Comparison of ENCODE assay signal across 8 mouse cellular contexts in genomic region chr9:44721877-44722186, GRCm38 (mm10). TPM values are rescaled to one million over a fixed set of nuclear protein-coding genes. Genes with fewer than 3 reads are reported as not detected.
A peak's percentile ranks its signal among the peaks of the same experiment; 100 is the strongest.
DNase-seq lines count a peak whose midpoint lies in the region; ATAC-seq and TF ChIP-seq lines count a peak whose summit lies in the region.

No protein-coding gene starts in this region.

- 88% methylated on average over 3 of the region's 3 CpGs for WGBS in forebrain, embryonic 16.5 days
- 80% methylated on average over 3 of the region's 3 CpGs for WGBS in limb, embryonic 10.5 days
- WGBS in neural tube, embryonic 14.5 days: 93% methylated on average over 3 of the region's 3 CpGs

- TF ChIP-seq CTCF in left cerebral cortex, adult 2 months (IDR thresholded peaks at IDR 0.05): no peak

- DNase-seq in left cerebral cortex, adult 2 months (ENCODE audit: extremely low spot score in 1 of 2, low spot score in 2 of 2): no peak
- no peak for DNase-seq in left cerebral cortex, adult 9 months (ENCODE audit: low spot score in 2 of 2)
- no peak for DNase-seq in limb, embryonic 10.5 days (ENCODE audit: low spot score)
- DNase-seq in layer of hippocampus, postnatal 14 days (ENCODE audit: low spot score in 2 of 2): no peak
- DNase-seq in ovary, postnatal 10 days (ENCODE audit: low spot score): no peak
- no peak for DNase-seq in adrenal gland, adult 8-10 months

- no peak for ATAC-seq in forebrain, embryonic 16.5 days
- no peak for ATAC-seq in neural tube, embryonic 14.5 days (ENCODE audit: low read depth)

- H3K36me3 ChIP-seq in forebrain, embryonic 16.5 days (ENCODE audit: control insufficient read depth, insufficient read depth): no peaks in the 10 kb centered on the region
- peaks cover 50% of the 10 kb centered on the region for H3K36me3 ChIP-seq in limb, embryonic 10.5 days
- no peaks in the 10 kb centered on the region for H3K36me3 ChIP-seq in neural tube, embryonic 14.5 days (ENCODE audit: control insufficient read depth, insufficient read depth, low read length)

- H3K9me3 ChIP-seq in forebrain, embryonic 16.5 days (ENCODE audit: control insufficient read depth, low read length): no peaks in the 10 kb centered on the region
- H3K9me3 ChIP-seq in limb, embryonic 10.5 days (replicated peaks): no peaks in the 10 kb centered on the region
- H3K9me3 ChIP-seq in neural tube, embryonic 14.5 days (ENCODE audit: control insufficient read depth, low read length): no peaks in the 10 kb centered on the region

- intact Hi-C loops in left cerebral cortex, adult 2 months (cut with DNase I): no loop called here

- H3K27ac ChIP-seq in left cerebral cortex, adult 2 months: 0 out of 2 replicates have a peak overlapping the region, but pooled peaks have one; percentile 38
- H3K27ac ChIP-seq in forebrain, embryonic 16.5 days (ENCODE audit: low read length): peak overlapping the region; percentile 49; the same call in 1 of the 2 replicates
- peak overlapping the region; percentile 94 for H3K27ac ChIP-seq in limb, embryonic 10.5 days
- H3K27ac ChIP-seq in neural tube, embryonic 14.5 days (ENCODE audit: low read depth, low read length): peak overlapping the region; percentile 72; the same call in 1 of the 2 replicates

- H3K27me3 ChIP-seq in forebrain, embryonic 16.5 days (replicated peaks; ENCODE audit: control insufficient read depth, insufficient read depth, low read length): no peaks in the 10 kb centered on the region
- no peaks in the 10 kb centered on the region for H3K27me3 ChIP-seq in limb, embryonic 10.5 days (ENCODE audit: low read depth, poor library complexity, severe bottlenecking)
- no peaks in the 10 kb centered on the region for H3K27me3 ChIP-seq in neural tube, embryonic 14.5 days (ENCODE audit: control insufficient read depth, insufficient read depth, low read length)

- H3K9ac ChIP-seq in forebrain, embryonic 16.5 days (replicated peaks; ENCODE audit: low read depth, low read length): peak overlapping the region; percentile 90
- no peak overlapping the region for H3K9ac ChIP-seq in neural tube, embryonic 14.5 days (replicated peaks; ENCODE audit: low read depth, low read length)

- no peak overlapping the region for H3K4me2 ChIP-seq in forebrain, embryonic 16.5 days (ENCODE audit: low read length)
- H3K4me2 ChIP-seq in neural tube, embryonic 14.5 days (ENCODE audit: low read depth, low read length): peak overlapping the region; percentile 84; the same call in 1 of the 2 replicates

- H3K4me3 ChIP-seq in left cerebral cortex, adult 2 months: no peak overlapping the region
- H3K4me3 ChIP-seq in forebrain, embryonic 16.5 days (replicated peaks; ENCODE audit: low read length): no peak overlapping the region; the same call in none of the 2 replicates
- H3K4me3 ChIP-seq in limb, embryonic 10.5 days: peak overlapping the region; percentile 80; the same call in 1 of the 2 replicates
- H3K4me3 ChIP-seq in neural tube, embryonic 14.5 days (ENCODE audit: low read depth, low read length): peak overlapping the region; percentile 74; the same call in 1 of the 2 replicates

- H3K4me1 ChIP-seq in forebrain, embryonic 16.5 days (replicated peaks; ENCODE audit: control insufficient read depth, insufficient read depth, low read length): peaks cover 61% of the 10 kb centered on the region
- peaks cover 65% of the 10 kb centered on the region for H3K4me1 ChIP-seq in limb, embryonic 10.5 days
- peaks cover 43% of the 10 kb centered on the region for H3K4me1 ChIP-seq in neural tube, embryonic 14.5 days (ENCODE audit: control insufficient read depth, insufficient read depth, low read length)

RNA-seq across cellular contexts. Expression of gene Phldb1, which starts 13.2 kb away (rescaled TPM):
- 10 to 100 TPM; 62.0 to 75.6 TPM for total RNA-seq in left cerebral cortex, adult 2 months (2021)
- 45.0 and 53.6 TPM in 2 replicates for polyA plus RNA-seq in forebrain, embryonic 16.5 days (2015; fragmentation: Nextera tagmentation; extraction: Ambion mirVana)
- 37.9 and 55.9 TPM in 2 replicates for polyA plus RNA-seq in limb, embryonic 10.5 days (2016; fragmentation: Nextera tagmentation; extraction: Ambion mirVana)
- polyA plus RNA-seq in neural tube, embryonic 14.5 days (2014; fragmentation: Nextera tagmentation; extraction: Ambion mirVana): 38.8 and 45.5 TPM in 2 replicates
- total RNA-seq in layer of hippocampus, postnatal 14 days (2021): 10 to 100 TPM; 98.3 to 98.6 TPM
- 10 to 100 TPM; 31.7 to 64.7 (median 48.5) TPM for total RNA-seq in adrenal gland, adult 8-10 months (2022)

RNA-seq across cellular contexts. Expression of gene Arcn1, which starts 45.8 kb away (rescaled TPM):
- 100 to 1,000 TPM in 1 of 2 experiments, 10 to 100 TPM in 1; 78.3 to 102 TPM for total RNA-seq in left cerebral cortex, adult 2 months (2021)
- polyA plus RNA-seq in forebrain, embryonic 16.5 days (2015; fragmentation: Nextera tagmentation; extraction: Ambion mirVana): 150 and 161 TPM in 2 replicates
- 172 and 193 TPM in 2 replicates for polyA plus RNA-seq in limb, embryonic 10.5 days (2016; fragmentation: Nextera tagmentation; extraction: Ambion mirVana)
- 153 and 177 TPM in 2 replicates for polyA plus RNA-seq in neural tube, embryonic 14.5 days (2014; fragmentation: Nextera tagmentation; extraction: Ambion mirVana)
- total RNA-seq in layer of hippocampus, postnatal 14 days (2021): 100 to 1,000 TPM; 102 to 109 TPM
- total RNA-seq in adrenal gland, adult 8-10 months (2022): 100 to 1,000 TPM; 172 to 185 (median 176) TPM

RNA-seq across cellular contexts. Expression of gene Ift46, which starts 45.9 kb away (rescaled TPM):
- total RNA-seq in left cerebral cortex, adult 2 months (2021): 10 to 100 TPM; 60.7 to 67.5 TPM
- 184 and 187 TPM in 2 replicates for polyA plus RNA-seq in forebrain, embryonic 16.5 days (2015; fragmentation: Nextera tagmentation; extraction: Ambion mirVana)
- 115 and 146 TPM in 2 replicates for polyA plus RNA-seq in limb, embryonic 10.5 days (2016; fragmentation: Nextera tagmentation; extraction: Ambion mirVana)
- 160 and 170 TPM in 2 replicates for polyA plus RNA-seq in neural tube, embryonic 14.5 days (2014; fragmentation: Nextera tagmentation; extraction: Ambion mirVana)
- 10 to 100 TPM; 74.9 to 88.5 TPM for total RNA-seq in layer of hippocampus, postnatal 14 days (2021)
- total RNA-seq in adrenal gland, adult 8-10 months (2022): 100 to 1,000 TPM in 2 of 4 experiments, 10 to 100 TPM in 2; 77.7 to 116 (median 99.6) TPM

RNA-seq across cellular contexts. Expression of gene Treh, which starts 48.8 kb away (rescaled TPM):
- total RNA-seq in left cerebral cortex, adult 2 months (2021): under 1 TPM in 1 of 2 experiments, not detected in 1; 0.16 TPM
- polyA plus RNA-seq in forebrain, embryonic 16.5 days (2015; fragmentation: Nextera tagmentation; extraction: Ambion mirVana): not detected in 2 replicates
- not detected in 2 replicates for polyA plus RNA-seq in limb, embryonic 10.5 days (2016; fragmentation: Nextera tagmentation; extraction: Ambion mirVana)
- not detected in 2 replicates for polyA plus RNA-seq in neural tube, embryonic 14.5 days (2014; fragmentation: Nextera tagmentation; extraction: Ambion mirVana)
- total RNA-seq in layer of hippocampus, postnatal 14 days (2021): not detected
- total RNA-seq in adrenal gland, adult 8-10 months (2022): not detected

Comparison
In these comparisons a context has a peak if more than half of its experiments do, and no peak if none do; other contexts are left out.
1. H3K27ac ChIP-seq: peak in every context shown above with its lines; median percentile 94 in limb, embryonic 10.5 days; 72 in neural tube, embryonic 14.5 days; 49 in forebrain, embryonic 16.5 days; 38 in left cerebral cortex, adult 2 months.
2. H3K4me3 ChIP-seq: peak in limb, embryonic 10.5 days (single experiment) and neural tube, embryonic 14.5 days (single experiment); none in left cerebral cortex, adult 2 months (single experiment) and forebrain, embryonic 16.5 days (single experiment).